Mouse (Mus musculus) gastrocnemius, adult 8-10 months (tissue): ENCODE results near the gene Hist1h2ak. TPM values are rescaled to one million over a fixed set of nuclear protein-coding genes. Genes with fewer than 3 reads are reported as not detected.
"Not testable (repeated sequence)": the region's sequence is repeated elsewhere in the genome, so short reads cannot be mapped to it uniquely, and the experiment has no call there.

ENCODE experiments used
- DNase-seq, 2 experiments: peaks; one replicate each; pipeline ENCODE4 v3.0.0; 2022; ENCODE audit warnings: low spot score in 2 of 2
- total RNA-seq, 4 experiments: library from RNA; stranded (reverse); gene quantifications; 2 replicates each; pipeline ENCODE4 v1.2.4; 2022

The Hist1h2ak gene
- total RNA-seq, 4 experiments from 2014 or later: not detected

- DNase-seq: peak; percentile 20 to 38
Observed at GRCm38 (mm10) chr13:21778814-21779766, 25.5 kb upstream of the Hist1h2ak start.

GRCm38 (mm10) chr13:21755707-21756106, 2.1 kb upstream of the Hist1h2ak start:
- no peak for DNase-seq

- not testable (repeated sequence) for DNase-seq
Observed at GRCm38 (mm10) chr13:21754294-21755001, 821 bp upstream of the Hist1h2ak start.

- DNase-seq: no peak
Observed at GRCm38 (mm10) chr13:21753051-21753523, 540 bp downstream of the Hist1h2ak start.

GRCm38 (mm10) chr13:21752356-21752755, 1.3 kb downstream of the Hist1h2ak start:
- DNase-seq: no peak

GRCm38 (mm10) chr13:21751827-21752226, 1.8 kb downstream of the Hist1h2ak start:
- no peak for DNase-seq

- no peak for DNase-seq
Observed at GRCm38 (mm10) chr13:21751417-21751816, 2.2 kb downstream of the Hist1h2ak start.

GRCm38 (mm10) chr13:21750159-21751017, 3.2 kb downstream of the Hist1h2ak start, which contains the start of gene Hist1h4k:
Gene Hist1h4k (minus strand): TSS chr13:21750505.
- peak; percentile 17 to 31 for DNase-seq

GRCm38 (mm10) chr13:21749387-21750158, 4.1 kb downstream of the Hist1h2ak start:
- no peak for DNase-seq

GRCm38 (mm10) chr13:21745006-21745405, 8.6 kb downstream of the Hist1h2ak start:
- no peak for DNase-seq

- DNase-seq: not testable (repeated sequence)
Observed at GRCm38 (mm10) chr13:21734906-21735767, 18.5 kb downstream of the Hist1h2ak start, which contains the start of gene Hist1h4j. Gene Hist1h4j (plus strand): TSS chr13:21735064.

GRCm38 (mm10) chr13:21734010-21734905, 19.4 kb downstream of the Hist1h2ak start:
- peak in 1 of 2 experiments; percentile 39 for DNase-seq

GRCm38 (mm10) chr13:21733466-21733865, 20.2 kb downstream of the Hist1h2ak start:
- DNase-seq: no peak

- no peak for DNase-seq
Observed at GRCm38 (mm10) chr13:21729544-21729943, 24.1 kb downstream of the Hist1h2ak start.

- DNase-seq: no peak
Observed at GRCm38 (mm10) chr13:21727948-21728572, 25.6 kb downstream of the Hist1h2ak start.

- DNase-seq: no peak
Observed at GRCm38 (mm10) chr13:21722993-21723836, 30.4 kb downstream of the Hist1h2ak start.
